Mouse (Mus musculus) olfactory bulb, adult 2 months (tissue): ENCODE data around the gene Lrp6.

Experiments
- CTCF ChIP-seq: fragments of 200-500 bp; IDR thresholded peaks from 2 replicates; pipeline ENCODE4 v1.5.1; 2012; ENCODE audit warnings: low read depth, mild to moderate bottlenecking, low read length, moderate library complexity; ENCODE audit not compliant: insufficient read depth
- POLR2A ChIP-seq: fragments of 200-500 bp; IDR thresholded peaks from 2 replicates; pipeline ENCODE4 v1.6.1; 2012; ENCODE audit warnings: mild to moderate bottlenecking, low read depth, low read length, moderate library complexity; ENCODE audit not compliant: insufficient read depth

- no peak for TF ChIP-seq CTCF
- TF ChIP-seq POLR2A = no peak
Measured at GRCm38 (mm10) chr6:134526275-134526674, 40.5 kb downstream of the Lrp6 start.
